Mouse (Mus musculus): ENCODE results near the gene Tmem102. TPM values are rescaled to one million over a fixed set of nuclear protein-coding genes. Genes with fewer than 3 reads are reported as not detected.

Gene Tmem102
- total RNA-seq, 2 experiments from 2014 or later = not detected

DNA sequence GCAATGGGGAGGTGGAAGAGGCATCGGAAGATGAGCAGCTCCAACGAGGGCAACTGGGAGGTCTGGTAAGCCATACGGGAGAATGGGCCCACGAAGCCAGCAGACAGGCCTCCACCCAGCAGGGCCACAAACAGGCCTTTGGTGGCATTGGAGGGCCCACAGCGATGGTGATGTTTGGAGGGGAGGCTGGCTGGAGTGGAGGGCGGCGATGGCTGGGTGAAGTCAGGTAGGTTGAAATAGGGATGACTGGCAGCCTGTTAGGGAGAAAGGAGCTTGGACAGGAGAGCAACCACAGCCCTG lies 44.6 kb downstream of the Tmem102 start:
- DNase-seq = no peak
- intact Hi-C loops (cut with DNase I) = loop anchor here (5.0 kb wide), 1 partner anchor 41 kb away; the partner anchor contains the start of gene Fgf11

GRCm38 (mm10) chr11:69760160-69760900 lies 45.1 kb downstream of the Tmem102 start:
- intact Hi-C loops (cut with DNase I) = loop anchor here (5.0 kb wide), 1 partner anchor 42 kb away; the partner anchor contains the start of gene Fgf11
- DNase-seq = no peak

DNA sequence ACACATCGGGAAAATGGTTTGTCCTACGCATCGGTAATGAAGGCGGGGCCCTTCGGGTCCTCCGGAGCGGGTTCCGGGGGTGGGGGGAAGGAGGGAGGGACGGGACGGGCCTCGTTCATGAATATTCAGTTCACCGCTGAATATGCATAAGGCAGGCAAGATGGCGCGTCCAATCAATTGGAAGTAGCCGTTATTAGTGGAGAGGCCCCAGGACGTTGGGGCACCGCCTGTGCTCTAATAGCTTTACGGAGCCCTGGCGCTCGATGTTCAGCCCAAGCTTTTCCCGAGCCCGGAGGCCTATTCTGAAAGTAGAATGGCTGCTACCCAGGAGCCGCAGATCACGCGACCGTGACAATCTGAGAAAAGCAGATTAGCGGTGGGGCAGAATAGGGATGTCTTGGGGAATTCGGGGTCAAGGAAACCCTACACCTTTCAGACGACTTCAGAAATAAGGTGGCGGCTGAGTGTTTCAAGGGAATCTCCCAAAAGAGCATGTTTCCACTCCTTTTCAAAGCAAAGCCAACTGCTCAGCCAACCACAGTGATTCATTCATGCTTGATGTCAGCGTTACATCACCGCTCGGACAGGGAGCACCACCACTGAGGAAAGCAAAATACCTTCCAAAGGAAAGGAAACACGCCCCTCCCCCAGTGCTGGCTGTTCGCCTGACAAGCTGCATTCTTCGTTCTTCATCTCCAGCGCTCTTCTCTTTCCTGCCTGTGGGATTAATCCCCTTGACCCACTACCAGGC lies 46.3 kb downstream of the Tmem102 start:
- peak; percentile 94 for DNase-seq
- intact Hi-C loops (cut with DNase I) = loop anchor here (5.0 kb wide), 1 partner anchor 77 kb away; the partner anchor contains the start of gene Senp3

DNA sequence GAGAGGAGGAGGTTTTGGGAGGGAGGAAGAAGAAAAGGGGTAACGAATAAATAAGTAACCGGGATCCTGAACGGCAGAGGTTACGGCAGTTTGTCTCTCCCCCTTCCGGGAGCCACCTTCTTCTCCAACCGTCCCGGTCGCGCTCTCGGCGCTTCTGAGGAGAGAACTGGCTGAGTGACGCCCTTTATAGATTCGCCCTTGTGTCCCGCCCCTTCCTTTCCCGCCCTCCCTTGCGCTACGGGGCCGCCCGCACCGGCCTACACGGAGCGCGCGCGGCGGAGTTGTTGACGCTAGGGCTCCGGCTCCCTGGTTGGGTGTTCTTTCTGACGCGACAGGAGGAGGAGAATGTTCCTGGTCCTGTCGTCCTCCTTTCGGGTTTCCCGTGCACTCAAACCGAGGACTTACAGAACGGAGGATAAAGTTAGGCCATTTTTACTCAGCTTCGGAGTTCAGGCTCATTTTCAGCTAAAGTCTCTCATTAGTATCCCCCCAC lies 46.9 kb downstream of the Tmem102 start, which contains the start of gene Polr2a:
Gene Polr2a (minus strand): TSS at position 160 of the 493 bp plus-strand sequence.
- intact Hi-C loops (cut with DNase I) = loop anchor here (5.0 kb wide), 1 partner anchor 76 kb away; the partner anchor contains the start of gene Senp3

DNA sequence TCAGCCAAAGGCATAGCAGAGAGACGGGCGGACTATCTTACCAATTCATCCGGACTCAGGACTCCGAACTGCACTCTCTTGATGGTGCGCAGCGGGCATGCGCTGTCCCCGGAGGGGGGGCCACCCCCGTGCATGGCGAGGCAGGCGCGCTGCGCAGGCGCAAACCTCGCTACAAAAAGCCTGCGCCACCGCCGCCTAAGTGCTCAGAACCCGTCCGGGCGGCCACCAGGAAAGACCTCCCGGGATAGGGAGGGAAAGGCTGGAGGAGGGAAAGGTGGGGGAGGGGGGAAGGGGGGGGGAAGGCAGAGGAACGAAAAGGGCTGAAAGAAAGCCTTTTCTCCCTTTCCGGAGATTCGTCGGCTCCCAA lies 47.4 kb downstream of the Tmem102 start:
- intact Hi-C loops (cut with DNase I) = loop anchor here (5.0 kb wide), 1 partner anchor 76 kb away; the partner anchor contains the start of gene Senp3
- peak; percentile 97 for DNase-seq

More for the DNA sequence above, 46.9 kb downstream of the Tmem102 start, which contains the start of gene Polr2a:
- DNase-seq = peak; percentile 98

GRCm38 (mm10) chr11:69757303-69758089 lies 47.9 kb downstream of the Tmem102 start:
- DNase-seq = no peak
- intact Hi-C loops (cut with DNase I) = loop anchor here (5.0 kb wide), 1 partner anchor 75 kb away; the partner anchor contains the start of gene Senp3

GRCm38 (mm10) chr11:69754701-69755100 lies 50.7 kb downstream of the Tmem102 start:
- intact Hi-C loops (cut with DNase I) = loop anchor here (5.0 kb wide), 1 partner anchor 72 kb away; the partner anchor contains the start of gene Senp3
- no peak for DNase-seq

GRCm38 (mm10) chr11:69754233-69754632 lies 51.2 kb downstream of the Tmem102 start:
- intact Hi-C loops (cut with DNase I) = no loop called here
- no peak for DNase-seq

Other genes with a start within 250 kb of the Tmem102 start
- gene Efnb3, start 245.4 kb downstream of the Tmem102 start, total RNA-seq (2021) = 100 to 1,000 TPM; 180 to 225 TPM
- gene Wrap53, start 225.4 kb downstream of the Tmem102 start, total RNA-seq (2021) = 1 to 10 TPM; 8.5 to 8.6 TPM
- 10 to 100 TPM; 38.0 to 39.1 TPM for gene Trp53, start 225.3 kb downstream of the Tmem102 start, total RNA-seq (2021)
- 100 to 1,000 TPM; 166 to 200 TPM for gene Atp1b2, start 199.7 kb downstream of the Tmem102 start, total RNA-seq (2021)
- not detected for gene Shbg, start 187.7 kb downstream of the Tmem102 start, total RNA-seq (2021)
- 10 to 100 TPM in 1 of 2 experiments, 1 to 10 TPM in 1; 8.7 to 12.4 TPM for gene Sat2, start 183.6 kb downstream of the Tmem102 start, total RNA-seq (2021)
- 100 to 1,000 TPM in 1 of 2 experiments, 10 to 100 TPM in 1; 98.2 to 107 TPM for gene Fxr2, start 172.6 kb downstream of the Tmem102 start, total RNA-seq (2021)
- not detected for gene Sox15, start 150.3 kb downstream of the Tmem102 start, total RNA-seq (2021)
- gene Mpdu1, start 143.0 kb downstream of the Tmem102 start, total RNA-seq (2021) = 10 to 100 TPM; 83.6 to 85.3 TPM
- 1 to 10 TPM; 7.1 to 8.5 TPM for gene Cd68, start 139.5 kb downstream of the Tmem102 start, total RNA-seq (2021)
- 100 to 1,000 TPM; 661 to 680 TPM for gene Eif4a1, start 133.2 kb downstream of the Tmem102 start, total RNA-seq (2021)
- gene Senp3, start 123.5 kb downstream of the Tmem102 start, total RNA-seq (2021) = 100 to 1,000 TPM; 117 to 129 TPM
- gene Tnfsf13, start 119.8 kb downstream of the Tmem102 start, total RNA-seq (2021) = 1 to 10 TPM in 1 of 2 experiments, under 1 TPM in 1; 0.93 to 1.3 TPM
- 1 to 10 TPM; 6.4 to 8.7 TPM for gene Tnfsf12, start 109.8 kb downstream of the Tmem102 start, total RNA-seq (2021)
- gene Tnfsfm13, start 109.5 kb downstream of the Tmem102 start, total RNA-seq (2021) = under 1 TPM; 0.30 to 0.97 TPM
- gene Polr2a, start 47.0 kb downstream of the Tmem102 start, total RNA-seq (2021) = 10 to 100 TPM; 49.6 to 54.6 TPM
- gene Slc35g3, start 43.7 kb downstream of the Tmem102 start, total RNA-seq (2021) = not detected
- 10 to 100 TPM; 47.9 to 52.5 TPM for gene Zbtb4, start 39.7 kb downstream of the Tmem102 start, total RNA-seq (2021)
- 1 to 10 TPM in 1 of 2 experiments, under 1 TPM in 1; 0.48 to 1.5 TPM for gene Chrnb1, start 9.7 kb downstream of the Tmem102 start, total RNA-seq (2021)
- gene Fgf11, start 3.8 kb downstream of the Tmem102 start, total RNA-seq (2021) = 10 to 100 TPM; 25.2 to 29.6 TPM
- not detected for gene Gm39566, start 9.7 kb upstream of the Tmem102 start, total RNA-seq (2021)
- gene Spem2, start 12.8 kb upstream of the Tmem102 start, total RNA-seq (2021) = not detected
- gene Spem1, start 16.6 kb upstream of the Tmem102 start, total RNA-seq (2021) = 1 to 10 TPM in 1 of 2 experiments, under 1 TPM in 1; 0.93 to 1.1 TPM
- gene Nlgn2, start 32.2 kb upstream of the Tmem102 start, total RNA-seq (2021) = 100 to 1,000 TPM; 237 to 257 TPM
- 100 to 1,000 TPM; 140 to 155 TPM for gene Tmem256, start 32.9 kb upstream of the Tmem102 start, total RNA-seq (2021)
- 10 to 100 TPM; 46.2 to 52.1 TPM for gene Plscr3, start 40.8 kb upstream of the Tmem102 start, total RNA-seq (2021)
- not detected for gene Tnk1, start 53.1 kb upstream of the Tmem102 start, total RNA-seq (2021)
- gene Tmem95, start 72.4 kb upstream of the Tmem102 start, total RNA-seq (2021) = not detected
- gene Kctd11, start 75.8 kb upstream of the Tmem102 start, total RNA-seq (2021) = 1 to 10 TPM in 1 of 2 experiments, under 1 TPM in 1; 0.38 to 1.0 TPM
- gene Acap1, start 89.9 kb upstream of the Tmem102 start, total RNA-seq (2021) = under 1 TPM; 0.50 to 0.72 TPM
- 10 to 100 TPM in 1 of 2 experiments, 1 to 10 TPM in 1; 8.3 to 10.7 TPM for gene 2810408A11Rik, start 95.4 kb upstream of the Tmem102 start, total RNA-seq (2021)
- 100 to 1,000 TPM; 157 to 165 TPM for gene Neurl4, start 95.4 kb upstream of the Tmem102 start, total RNA-seq (2021)
- 10 to 100 TPM; 37.8 to 38.3 TPM for gene Gps2, start 108.3 kb upstream of the Tmem102 start, total RNA-seq (2021)
- 100 to 1,000 TPM; 539 to 555 TPM for gene Eif5a, start 116.3 kb upstream of the Tmem102 start, total RNA-seq (2021)
- gene Ybx2, start 130.2 kb upstream of the Tmem102 start, total RNA-seq (2021) = 10 to 100 TPM; 16.1 to 23.5 TPM
- 1 to 10 TPM; 1.7 to 3.2 TPM for gene Slc2a4, start 142.6 kb upstream of the Tmem102 start, total RNA-seq (2021)
- gene Cldn7, start 159.2 kb upstream of the Tmem102 start, total RNA-seq (2021) = not detected
- 100 to 1,000 TPM in 1 of 2 experiments, 10 to 100 TPM in 1; 89.3 to 102 TPM for gene Ctdnep1, start 175.5 kb upstream of the Tmem102 start, total RNA-seq (2021)
- 100 to 1,000 TPM; 112 to 116 TPM for gene Elp5, start 176.9 kb upstream of the Tmem102 start, total RNA-seq (2021)
- gene Gabarap, start 185.5 kb upstream of the Tmem102 start, total RNA-seq (2021) = 100 to 1,000 TPM; 303 to 307 TPM
- gene Phf23, start 190.2 kb upstream of the Tmem102 start, total RNA-seq (2021) = 10 to 100 TPM; 46.2 to 48.7 TPM
- 10 to 100 TPM; 38.8 to 40.1 TPM for gene Dvl2, start 195.0 kb upstream of the Tmem102 start, total RNA-seq (2021)
- 10 to 100 TPM; 44.8 to 45.0 TPM for gene Acadvl, start 209.8 kb upstream of the Tmem102 start, total RNA-seq (2021)
- gene Dlg4, start 211.3 kb upstream of the Tmem102 start, total RNA-seq (2021) = 100 to 1,000 TPM; 496 to 497 TPM
- 1 to 10 TPM; 3.7 to 3.9 TPM for gene Asgr1, start 248.5 kb upstream of the Tmem102 start, total RNA-seq (2021)

Measured in left cerebral cortex, postnatal 4 days (tissue).